Mouse (Mus musculus) heart, adult 11 months (tissue): ENCODE data around the gene Wipi1.
A peak's percentile ranks its signal among the peaks of the same experiment; 100 is the strongest.

Source experiments
- DNase-seq: peaks from one replicate; pipeline ENCODE4 v3.0.0; 2022

The Wipi1 gene

DNA sequence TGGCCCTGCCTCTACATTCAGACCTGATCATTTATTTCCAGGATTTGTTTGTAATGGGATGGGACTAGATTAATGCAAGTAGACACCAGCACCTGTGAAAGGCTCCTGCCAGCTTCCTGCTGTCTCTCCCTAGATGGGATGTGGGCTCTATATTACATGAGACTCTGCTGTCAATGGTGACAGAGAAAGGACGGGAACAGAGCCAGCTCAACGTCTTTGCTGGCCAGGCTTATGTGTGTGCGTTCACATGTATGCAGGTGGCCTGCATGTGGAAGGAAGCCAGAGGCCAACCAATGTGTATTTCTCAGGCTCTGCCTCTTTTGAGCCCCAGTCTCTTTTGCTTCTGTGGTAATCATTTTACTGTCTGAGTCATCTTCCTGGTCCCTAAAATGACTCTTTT, 33.2 kb downstream of the Wipi1 start:
- no peak for DNase-seq

DNA sequence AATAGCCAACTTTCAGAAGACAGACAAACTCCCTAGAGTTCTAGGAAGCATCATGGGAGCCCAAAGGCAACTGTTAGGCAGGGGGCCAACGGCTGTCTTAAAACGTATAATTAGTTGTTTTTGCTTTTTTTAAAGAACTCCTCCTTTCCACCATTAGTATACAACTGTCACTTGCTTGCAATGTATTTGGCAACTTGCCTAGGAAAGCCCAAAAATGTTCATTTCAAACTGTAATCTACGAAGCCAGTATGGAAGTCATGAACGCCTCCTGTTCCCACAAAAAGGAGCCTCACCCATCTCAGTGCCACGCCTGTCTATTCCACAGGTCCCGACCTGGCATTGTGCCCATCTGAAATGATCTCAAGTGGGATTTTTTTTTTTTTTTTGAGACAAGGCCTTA, 35.9 kb downstream of the Wipi1 start:
- DNase-seq: no peak

- DNase-seq: no peak
These were observed 37.2 kb downstream of the Wipi1 start for GRCm38 (mm10) chr11:109574604-109575003.

GRCm38 (mm10) chr11:109572051-109572450, 39.7 kb downstream of the Wipi1 start:
- DNase-seq: no peak

DNA sequence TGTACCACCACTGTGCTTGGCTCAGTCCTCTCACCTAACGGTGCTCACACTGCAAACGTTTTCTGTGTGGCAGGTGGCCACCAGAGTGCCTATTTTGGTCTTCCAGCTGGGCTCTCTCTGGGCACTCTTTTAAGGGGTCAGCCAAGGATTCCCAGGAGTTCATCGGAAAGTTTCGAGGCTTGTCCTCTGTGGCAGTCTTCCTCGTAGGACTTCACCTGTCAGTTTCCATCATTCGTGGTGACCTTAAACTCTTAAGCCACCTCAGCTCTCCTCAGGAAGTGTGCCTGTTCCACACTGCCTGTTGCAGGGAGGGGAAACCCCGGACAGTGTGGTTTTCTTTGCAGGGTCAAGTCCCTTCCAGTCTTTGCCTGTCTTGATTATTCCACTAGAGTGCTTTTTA, 42.0 kb downstream of the Wipi1 start:
- peak; percentile 91 for DNase-seq

DNA sequence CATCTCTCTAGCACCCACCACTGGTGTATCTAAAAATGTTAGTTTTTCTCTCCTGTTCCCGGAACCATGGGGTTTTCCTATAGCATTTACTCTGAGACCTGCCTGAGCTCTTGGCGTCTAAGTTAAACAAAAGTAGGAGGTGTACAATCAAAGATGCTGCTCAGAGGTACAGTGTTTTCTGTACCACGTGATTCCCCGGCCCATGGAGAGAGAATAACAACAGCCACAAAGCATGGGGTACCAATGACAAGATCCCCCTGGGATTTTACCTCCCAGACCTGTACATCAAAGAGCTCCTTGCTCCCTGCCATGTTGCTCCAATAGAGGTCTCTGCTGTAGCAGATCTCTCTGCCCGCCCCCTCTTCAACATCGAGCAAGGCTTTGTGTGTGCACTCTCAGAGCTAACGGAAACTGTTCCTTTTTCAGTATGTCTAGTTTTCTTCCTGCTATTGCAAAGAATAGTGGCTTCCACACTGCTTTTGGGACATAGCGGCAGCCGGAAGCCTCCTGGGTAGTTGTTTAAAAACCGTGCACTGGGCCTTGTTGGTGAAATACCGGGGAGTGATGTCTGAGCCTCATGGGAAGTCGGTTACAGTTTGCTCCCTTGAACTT, 42.7 kb downstream of the Wipi1 start:
- DNase-seq: no peak

- no peak for DNase-seq
These were observed 47.1 kb downstream of the Wipi1 start for GRCm38 (mm10) chr11:109564466-109565214.

GRCm38 (mm10) chr11:109563708-109564107, 48.1 kb downstream of the Wipi1 start:
- no peak for DNase-seq

GRCm38 (mm10) chr11:109561445-109561844, 50.3 kb downstream of the Wipi1 start:
- no peak for DNase-seq

DNA sequence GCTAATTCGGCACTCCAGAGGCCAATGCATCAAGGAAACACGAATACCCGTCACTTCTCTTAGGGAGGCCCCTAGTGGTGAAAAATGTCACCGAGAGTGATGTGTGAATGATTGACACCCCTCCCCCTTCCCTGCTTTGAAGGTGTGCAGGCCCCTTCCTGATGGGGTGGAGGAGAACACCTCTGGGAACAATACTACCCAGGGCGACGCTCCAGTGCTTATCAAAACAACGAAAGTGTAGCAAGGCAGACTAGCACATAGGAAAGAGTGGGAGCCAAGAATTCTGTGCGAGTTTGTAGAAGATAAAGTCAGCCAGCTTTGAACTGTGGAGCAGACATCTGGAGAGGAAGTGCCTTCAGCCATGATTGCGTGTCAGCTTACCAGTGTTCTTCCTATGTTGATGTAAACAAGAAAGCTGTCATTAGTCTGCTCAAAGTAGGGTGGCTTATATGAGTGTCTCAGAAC, 50.9 kb downstream of the Wipi1 start:
- DNase-seq: peak; percentile 94

- DNase-seq: peak; percentile 96
These were observed 52.5 kb downstream of the Wipi1 start for GRCm38 (mm10) chr11:109559241-109559640.

- DNase-seq: no peak
These were observed 54.3 kb downstream of the Wipi1 start for GRCm38 (mm10) chr11:109557419-109557818.

- DNase-seq: no peak
These were observed 55.6 kb downstream of the Wipi1 start for GRCm38 (mm10) chr11:109556130-109556529.

- no peak for DNase-seq
These were observed 57.3 kb downstream of the Wipi1 start for GRCm38 (mm10) chr11:109554443-109554842.

DNA sequence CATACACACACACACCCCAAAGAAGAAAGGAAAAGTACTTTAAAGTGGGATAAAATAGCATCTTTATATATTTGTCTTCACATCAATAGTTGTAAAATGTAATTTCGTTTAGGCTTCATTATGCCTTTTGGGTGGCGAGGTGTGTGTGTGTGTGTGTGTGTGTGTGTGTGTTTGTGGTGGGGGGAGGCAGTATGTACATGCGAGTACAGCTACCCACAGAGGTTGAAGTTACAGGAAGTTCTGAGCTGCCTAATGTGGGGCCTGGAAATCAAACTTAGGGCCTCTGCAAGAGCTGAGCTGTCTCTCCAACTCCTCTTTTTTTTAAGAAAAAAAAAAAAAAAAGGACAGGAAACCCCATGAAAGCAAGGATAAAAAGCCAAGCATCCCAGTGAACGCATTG, 57.8 kb downstream of the Wipi1 start:
- DNase-seq: no peak

DNA sequence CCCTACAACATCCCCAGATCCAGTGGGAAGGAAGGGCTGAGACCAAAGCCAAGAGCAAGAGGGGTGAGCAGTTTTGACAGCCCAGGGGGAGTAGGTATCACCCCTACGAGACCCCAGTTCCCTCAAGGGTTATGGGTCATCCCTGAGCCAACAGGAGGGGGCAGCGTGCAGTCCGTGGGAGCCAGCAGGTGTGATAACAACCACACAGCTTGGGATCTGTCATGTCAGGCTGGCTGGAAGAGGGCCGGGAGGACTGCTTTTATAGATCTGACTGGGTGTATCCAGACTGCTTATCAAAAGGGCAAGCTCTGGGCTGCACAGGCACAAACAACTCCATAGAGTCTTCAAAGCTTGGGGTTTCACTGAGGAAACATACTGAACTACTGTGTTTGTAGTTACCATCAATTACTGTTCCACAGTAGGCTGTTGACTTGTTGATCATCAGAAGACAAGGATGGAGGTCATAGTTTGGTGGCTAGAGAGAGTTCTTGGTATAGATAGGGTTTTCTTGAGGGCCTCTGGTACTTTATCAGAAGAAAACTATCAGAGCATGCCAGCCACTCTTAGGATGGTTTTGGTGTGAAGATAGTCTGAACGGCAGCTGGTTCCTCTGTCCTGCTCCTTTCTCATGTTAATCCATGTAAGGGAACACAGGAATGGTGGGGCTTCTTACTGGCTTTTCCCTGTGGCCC, 62.0 kb downstream of the Wipi1 start:
- no peak for DNase-seq

GRCm38 (mm10) chr11:109547652-109548051, 64.1 kb downstream of the Wipi1 start:
- DNase-seq: no peak

GRCm38 (mm10) chr11:109546305-109547001, 65.3 kb downstream of the Wipi1 start:
- no peak for DNase-seq

GRCm38 (mm10) chr11:109545700-109546143, 66.0 kb downstream of the Wipi1 start:
- DNase-seq: no peak

DNA sequence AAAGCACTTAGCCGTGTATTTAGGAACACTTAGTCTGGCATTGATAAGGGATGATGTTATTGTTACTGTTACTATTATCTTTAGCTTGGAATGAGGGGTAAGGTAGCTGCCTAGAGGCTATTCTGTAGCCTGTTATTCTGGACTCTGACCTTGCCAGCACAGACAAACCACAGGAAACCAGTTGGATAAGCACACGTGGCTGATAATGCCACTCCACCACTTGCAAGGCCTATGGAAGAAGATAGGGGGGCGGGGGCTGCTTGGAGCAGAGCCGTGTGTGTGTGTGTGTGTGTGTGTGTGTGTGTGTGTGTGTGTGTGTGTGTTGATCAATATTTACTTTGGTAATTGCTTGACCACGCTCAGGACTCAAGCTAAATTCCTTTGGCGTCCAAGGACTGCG, 66.5 kb downstream of the Wipi1 start:
- DNase-seq: no peak

DNA sequence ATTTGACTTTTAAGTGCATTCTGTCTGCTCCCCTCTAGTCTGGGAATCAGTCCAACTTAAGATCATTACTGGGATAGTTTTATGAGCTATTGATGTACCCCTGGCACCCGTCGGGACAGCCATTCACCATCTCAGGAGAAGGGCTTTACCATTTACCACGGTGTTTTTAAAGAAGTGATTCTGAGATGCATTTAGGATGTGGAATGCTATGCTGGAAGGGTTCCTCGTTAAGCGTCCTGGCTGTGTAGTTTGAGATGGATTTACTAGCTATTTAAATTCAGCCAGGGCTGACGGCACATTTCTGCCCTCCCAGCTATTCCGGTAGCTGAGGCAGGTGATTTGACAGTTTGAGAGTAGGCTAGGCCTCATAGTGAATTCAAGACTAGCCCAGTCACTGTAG, 67.3 kb downstream of the Wipi1 start:
- no peak for DNase-seq

GRCm38 (mm10) chr11:109543466-109543865, 68.3 kb downstream of the Wipi1 start:
- no peak for DNase-seq

- no peak for DNase-seq
These were observed 72.5 kb downstream of the Wipi1 start for GRCm38 (mm10) chr11:109539290-109539689.
